Mouse (Mus musculus) gastrocnemius, postnatal 10 days (tissue): ENCODE measurements at regions not wholly inside any gene's neighbourhood (a gene's known extent, or its start where the extent isn't known, plus 50 kb on each side); places are given as distances from the start of the nearest gene placed in this dataset.

Experiments
- DNase-seq: peaks from one replicate; pipeline ENCODE4 v3.0.0; 2021; ENCODE audit warnings: mixed read lengths

DNA sequence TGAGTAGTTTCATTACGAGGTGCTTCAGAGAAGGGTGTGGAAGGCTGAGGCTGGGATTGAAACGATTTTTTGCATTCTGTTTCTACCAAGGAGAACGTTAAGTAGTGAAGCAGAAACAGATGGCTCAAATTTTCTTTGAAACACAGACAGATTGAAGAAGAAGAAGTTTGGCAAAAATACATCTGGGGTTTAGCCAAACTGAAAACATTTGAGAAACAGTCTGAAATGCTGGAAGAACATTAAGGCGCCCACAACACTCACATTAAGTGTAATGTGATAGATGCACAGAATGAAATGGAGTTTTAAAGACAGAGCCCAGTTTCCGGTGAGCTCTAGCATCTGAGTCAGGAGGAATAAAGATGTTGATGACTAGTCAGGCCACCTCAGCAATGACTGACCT is 275.5 kb downstream of the Gm5447 start:
- DNase-seq, result no peak

DNA sequence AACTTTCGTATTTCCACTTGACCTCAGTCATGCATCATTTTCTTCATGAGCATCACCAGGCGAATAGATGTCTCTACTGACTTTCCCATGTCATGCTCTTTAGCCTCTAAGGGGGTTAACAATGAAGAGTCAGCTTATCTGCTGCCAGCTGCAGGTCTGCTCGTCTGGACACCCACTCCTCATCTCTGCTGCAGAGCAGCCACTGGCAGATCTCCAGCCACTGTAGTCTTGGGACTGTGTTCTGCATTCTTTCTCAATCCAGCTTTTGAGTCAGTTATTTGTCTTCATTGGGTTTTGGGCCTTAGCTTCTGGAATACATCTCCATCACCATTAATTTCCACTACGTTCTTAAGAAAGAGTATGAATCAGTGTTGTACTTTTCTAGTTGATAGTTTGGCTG is 280.0 kb downstream of the Gm5447 start:
- no peak for DNase-seq

DNA sequence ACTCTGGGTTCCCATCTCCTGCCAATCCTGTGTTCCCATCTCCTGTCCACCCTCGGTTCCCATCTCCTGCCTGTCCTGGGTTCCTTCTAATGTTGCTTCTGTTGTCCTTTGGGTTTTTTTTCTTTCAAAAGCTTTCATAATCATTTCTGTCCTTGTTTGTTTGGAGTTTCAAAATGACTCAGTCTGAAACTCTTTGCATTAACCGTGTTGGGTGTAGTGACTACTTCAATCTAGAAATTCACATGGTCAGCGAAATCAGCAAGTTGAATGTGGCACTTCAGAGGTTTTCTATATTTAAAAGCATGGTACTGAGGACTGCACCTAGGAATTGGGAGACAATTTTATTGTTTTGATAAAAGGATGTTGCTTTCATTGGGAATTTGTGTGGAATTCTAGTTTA is 280.7 kb downstream of the Gm5447 start:
- DNase-seq, result no peak

DNA sequence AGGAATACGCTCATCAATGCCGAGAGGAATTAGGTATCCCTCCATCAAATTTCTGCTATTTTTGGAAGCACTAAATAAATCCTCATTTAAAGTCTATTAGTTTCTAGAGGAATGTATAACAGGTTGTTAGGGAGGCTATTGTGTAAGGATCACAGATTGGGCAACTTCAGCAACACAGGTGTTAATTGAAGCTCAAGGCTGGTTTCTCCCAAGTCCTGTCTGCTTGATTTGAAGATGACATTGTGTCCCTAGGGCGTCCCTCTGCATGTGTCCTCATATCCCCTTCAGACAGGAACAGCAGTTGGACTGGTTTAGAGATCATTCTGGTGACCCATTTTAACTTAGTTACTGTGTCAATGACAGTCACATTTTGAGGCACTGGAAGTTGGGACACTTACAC is 281.5 kb downstream of the Gm5447 start:
- DNase-seq, result no peak

DNA sequence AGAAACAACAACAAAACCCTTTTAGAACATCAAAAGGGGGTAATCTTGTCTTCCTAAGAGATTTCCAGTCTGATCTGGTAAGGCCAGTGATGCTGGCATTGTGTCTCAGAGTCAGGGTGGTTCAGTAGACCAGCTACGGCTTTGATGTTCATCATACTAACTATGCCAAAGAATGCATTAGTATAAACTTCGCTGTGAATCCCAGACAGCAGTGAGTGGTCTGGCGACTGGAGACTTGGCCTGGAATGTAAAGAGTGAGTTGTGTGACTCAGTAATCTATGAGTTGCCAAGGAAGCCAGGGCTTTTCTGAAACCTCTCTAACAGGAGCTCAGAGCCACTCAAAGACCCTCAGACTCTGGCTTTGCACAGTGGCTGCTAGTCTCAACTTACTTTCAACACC is 288.1 kb upstream of the Foxq1 start:
- no peak for DNase-seq

DNA sequence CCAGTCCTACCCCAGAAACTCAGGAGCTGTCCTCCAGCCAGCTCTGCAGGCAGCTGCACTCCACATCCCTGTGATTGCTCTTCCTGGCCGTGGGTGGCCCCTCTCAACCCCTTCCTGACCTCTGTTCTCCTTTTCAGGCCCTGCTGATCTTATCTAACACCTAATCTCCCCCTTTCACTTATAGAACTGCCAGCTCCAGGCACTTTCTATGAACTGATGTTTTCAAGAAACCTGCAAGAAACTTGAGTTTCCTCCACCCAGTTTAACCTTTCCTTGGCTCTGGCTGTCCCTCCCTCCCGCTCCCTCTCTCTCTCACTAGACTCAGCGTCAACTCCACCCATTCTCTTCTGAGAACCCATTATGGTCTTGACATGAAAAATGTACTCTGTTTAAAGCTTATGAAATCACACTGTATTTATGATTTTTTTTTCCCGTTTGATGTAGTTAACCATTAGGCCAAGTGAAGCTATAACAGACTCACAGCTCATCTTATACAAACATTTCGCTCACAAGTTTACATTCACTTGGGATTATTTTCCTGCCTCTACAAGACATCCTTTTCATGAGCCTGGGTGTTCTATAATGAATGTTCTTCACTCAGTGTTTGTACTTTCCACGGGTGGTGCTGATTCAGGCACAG is 279.8 kb upstream of the Foxq1 start:
- no peak for DNase-seq

DNA sequence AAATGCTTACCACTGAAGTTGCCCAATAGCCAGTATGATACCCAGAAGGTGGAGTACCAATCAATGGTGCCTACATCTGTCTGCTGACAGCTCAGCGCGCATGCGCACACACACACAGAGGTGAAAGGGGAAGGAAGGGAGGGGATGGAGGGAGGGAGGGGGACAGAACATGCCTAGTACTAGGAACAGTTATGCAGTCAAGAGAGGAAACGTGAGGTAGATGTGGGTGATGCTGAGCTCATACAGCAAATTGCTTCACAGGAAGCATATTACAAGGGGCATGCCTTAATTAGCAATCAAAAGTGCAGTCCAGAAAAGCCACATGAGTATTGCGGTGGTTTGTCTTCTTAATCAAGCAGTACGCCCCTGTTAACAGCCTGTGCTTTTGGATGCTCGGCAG is 265.3 kb upstream of the Foxq1 start:
- DNase-seq, result no peak

DNA sequence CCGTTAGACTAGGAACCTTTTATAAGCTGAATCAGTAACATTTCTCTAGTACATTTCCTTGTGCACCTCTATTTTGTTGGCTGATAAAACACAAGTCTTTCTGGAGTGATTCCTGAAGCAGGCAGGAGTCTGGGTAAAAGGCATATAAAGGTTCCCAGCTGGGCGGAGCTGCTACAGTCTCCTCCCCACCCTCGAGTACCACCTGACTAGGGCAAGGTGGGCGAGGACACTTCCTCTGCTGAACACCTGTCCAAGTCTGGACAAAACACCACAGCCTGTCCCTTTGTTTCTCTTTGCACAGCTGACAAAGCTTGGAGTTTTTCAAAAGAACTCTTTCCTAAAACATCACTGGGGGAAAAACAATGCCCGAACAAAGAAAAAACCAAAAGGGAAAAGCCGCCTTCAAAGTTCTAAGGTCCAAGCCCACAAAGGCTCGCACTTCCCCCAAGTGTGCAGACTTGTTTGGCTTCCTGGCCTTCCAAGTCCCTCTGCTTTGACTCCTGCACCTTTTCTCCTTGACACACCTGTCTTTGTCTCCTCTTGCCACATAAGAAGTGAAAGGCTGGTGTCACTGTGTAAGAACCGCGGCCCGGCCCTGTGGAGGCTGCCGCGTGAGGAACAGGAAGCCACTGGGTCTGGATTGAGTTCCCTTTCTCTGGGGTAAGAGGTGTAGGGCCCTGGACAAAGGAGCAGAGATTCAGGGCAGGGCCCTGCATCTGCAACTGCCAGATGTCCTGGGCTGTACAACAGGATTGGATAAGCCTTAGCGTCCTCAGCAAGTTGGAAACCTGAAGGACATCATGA is 263.1 kb upstream of the Foxq1 start:
- DNase-seq, result no peak

DNA sequence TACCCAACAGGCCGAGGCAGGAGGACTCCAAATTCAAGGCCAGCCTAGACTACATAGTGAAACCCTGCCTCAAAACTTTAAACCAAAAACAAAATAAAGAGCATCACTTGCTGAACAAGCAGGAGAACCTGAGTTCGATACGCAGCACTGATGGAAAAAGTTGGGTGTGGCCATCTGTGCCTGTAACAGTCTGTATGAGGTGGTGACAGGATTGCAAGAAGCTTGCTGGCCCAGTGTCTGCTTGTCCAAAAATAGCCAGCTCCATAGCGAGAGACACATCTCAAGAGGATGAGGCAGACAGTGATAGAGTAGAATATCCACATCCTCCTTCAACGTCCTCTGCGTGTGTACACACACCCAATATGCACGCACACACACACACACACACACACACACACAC is 261.9 kb upstream of the Foxq1 start:
- no peak for DNase-seq

DNA sequence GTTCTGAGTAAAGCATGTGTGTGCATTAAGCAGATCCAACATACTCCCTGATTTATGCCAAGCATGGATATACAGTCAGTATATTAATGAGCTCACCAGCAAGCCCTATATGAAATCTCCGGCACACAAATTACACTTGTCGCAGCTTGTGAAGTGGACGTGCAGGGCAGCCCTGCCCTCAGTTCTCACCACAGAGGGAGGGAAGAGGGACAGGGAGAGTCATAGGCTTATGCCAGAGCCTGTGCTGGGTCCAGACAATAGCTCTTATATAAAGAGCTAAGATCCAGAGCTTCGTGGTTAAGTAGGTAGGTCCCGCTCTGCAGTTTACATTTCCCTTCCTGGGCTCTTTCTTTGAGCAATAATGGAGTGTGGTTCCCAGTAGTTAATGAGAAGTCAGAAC is 252.7 kb upstream of the Foxq1 start:
- no peak for DNase-seq

DNA sequence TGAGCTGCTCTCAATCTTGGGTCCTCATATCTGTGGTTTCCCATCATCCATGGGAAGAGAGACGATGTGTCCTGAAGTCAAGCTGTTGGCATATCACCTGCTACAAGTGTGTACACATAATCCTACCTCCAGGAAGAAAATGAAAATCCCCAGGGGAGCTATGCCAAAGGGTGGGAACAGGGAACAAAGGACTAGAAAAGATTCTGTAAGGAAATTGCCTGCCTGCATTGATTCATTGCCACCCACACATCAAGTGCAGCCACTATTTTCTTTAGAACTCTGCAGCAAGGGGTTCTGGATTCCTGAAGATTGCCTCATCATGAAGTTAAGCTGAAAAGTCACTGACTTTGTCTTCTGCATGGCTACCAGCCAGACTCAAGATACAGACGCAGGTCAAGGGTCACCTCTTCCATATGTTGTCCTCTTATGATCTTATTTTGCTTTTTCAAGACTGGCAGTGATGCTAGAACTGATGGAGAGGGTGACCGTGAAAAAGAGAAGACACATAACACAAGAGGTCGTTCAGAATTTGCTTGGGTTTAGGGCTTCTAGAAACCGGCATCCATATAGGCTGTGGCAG is 251.6 kb upstream of the Foxq1 start:
- no peak for DNase-seq

DNA sequence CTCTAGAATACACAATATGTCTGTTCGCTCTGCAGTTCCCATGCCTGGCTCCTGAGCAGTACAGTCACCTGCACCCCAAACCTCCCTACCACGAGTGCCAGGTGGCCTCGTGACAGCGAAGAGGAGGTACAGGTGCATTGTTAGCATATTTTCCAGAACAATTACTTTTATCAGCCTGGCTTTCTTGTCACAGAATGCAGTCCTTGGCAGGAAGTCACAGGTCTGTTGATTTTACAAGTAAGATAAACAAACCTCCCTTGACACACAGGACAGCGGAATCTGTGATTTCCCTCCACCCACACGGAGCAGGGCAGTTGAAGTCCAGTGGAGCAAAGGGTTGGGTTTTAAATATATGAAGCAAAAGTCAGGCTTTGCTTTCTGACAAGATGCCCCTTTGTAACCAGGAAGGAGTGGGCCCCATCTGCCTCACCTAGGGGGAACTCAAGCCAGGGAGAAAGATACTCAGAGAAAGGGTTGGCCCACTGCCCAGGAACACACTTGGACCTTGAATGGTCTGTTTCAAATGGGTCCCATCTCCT is 246.8 kb upstream of the Foxq1 start:
- no peak for DNase-seq

DNA sequence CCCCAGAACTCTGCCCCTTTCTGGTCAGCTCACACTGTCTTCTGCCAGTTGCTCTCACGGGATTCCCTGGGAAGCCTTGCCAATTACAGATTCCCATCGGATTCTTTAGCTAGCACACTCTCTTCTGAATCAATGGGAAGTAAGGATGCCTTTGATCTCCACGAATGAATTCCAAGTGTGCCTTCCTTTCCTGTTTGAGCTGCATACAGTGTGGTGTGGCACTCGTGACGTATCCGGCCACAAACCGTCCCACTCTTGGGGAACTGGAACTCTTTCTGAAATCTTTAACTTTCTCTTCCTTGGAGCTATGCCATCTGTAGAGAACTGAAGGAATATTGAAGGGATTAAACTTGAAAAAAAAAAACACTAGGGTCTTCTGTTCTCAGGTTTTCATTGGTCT is 243.2 kb upstream of the Foxq1 start:
- no peak for DNase-seq

DNA sequence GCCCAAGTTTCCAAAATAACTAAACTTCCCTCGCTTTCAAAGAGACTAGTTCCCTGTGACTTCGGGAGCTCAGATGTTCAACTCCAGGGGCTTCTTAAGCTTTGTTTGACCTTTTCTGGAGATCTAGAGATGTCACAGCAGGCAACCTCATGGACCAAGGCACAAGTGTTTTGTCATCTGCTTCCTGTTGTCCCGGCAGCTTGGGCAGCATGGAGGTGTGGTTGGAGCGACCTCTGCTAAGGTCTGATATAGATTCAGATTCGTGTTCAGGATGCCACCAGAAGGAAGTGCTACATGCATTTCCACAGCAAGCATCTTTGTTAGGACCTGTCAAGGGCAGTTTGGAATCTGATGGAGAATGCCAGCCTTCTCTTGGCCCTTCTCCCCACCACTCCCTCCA is 242.1 kb upstream of the Foxq1 start:
- no peak for DNase-seq

DNA sequence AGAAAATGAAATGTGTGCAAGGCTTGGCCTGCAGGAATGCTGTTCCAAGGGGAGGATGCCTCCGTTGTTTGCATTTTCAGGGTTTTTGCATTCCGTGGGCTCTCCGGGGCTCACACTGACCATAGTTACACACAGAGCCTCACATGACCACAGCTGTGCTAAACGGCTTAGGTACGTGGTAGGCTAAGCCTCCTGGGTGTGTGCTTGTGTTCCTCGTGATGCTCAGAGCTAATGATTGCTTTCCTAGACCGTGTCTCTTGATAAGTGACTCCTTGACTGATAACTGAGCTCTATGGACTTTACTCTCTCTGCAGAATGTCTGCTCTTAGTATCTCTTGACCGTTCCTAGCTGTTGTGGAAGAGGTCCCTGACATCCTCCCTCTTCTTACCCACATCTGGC is 238.9 kb upstream of the Foxq1 start:
- no peak for DNase-seq

DNA sequence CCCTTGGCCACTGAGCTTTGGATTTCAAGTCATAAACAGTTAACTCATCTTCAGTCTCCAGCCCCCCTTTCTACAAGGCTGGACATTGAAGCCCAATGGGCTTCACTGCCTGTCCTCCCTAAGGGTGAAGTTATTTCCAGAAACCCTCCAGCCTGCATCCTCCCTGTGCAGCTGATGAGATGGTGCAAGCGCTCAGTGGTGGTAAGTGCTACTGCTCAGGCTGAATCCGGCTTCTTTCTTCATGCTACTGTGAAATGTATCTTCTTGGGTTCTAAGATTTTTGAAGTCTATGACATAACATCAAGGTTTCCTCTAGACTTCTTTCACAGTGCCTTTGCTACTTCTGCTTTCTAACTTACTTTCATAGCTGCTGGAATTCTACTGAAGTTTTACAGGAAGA is 237.9 kb upstream of the Foxq1 start:
- no peak for DNase-seq

DNA sequence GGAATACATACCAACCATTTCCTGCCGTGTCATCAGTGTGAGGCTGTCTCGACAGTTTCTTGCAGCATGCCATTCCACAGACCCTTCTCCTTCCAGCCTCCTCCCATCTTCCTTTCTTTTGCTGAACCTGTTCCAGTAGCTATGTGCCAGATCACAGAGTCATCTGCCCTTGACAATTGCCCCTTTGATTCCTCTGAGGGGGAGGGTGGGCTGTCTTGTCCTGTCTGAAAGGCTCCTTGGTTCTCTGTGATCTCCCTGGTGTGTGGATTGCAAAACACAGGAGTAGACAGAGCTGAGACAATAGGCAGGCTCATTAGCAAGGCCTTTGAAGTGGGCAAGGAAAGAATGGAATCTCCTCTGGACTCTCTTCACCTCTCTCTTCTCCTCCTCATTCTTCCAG is 234.5 kb upstream of the Foxq1 start:
- no peak for DNase-seq

DNA sequence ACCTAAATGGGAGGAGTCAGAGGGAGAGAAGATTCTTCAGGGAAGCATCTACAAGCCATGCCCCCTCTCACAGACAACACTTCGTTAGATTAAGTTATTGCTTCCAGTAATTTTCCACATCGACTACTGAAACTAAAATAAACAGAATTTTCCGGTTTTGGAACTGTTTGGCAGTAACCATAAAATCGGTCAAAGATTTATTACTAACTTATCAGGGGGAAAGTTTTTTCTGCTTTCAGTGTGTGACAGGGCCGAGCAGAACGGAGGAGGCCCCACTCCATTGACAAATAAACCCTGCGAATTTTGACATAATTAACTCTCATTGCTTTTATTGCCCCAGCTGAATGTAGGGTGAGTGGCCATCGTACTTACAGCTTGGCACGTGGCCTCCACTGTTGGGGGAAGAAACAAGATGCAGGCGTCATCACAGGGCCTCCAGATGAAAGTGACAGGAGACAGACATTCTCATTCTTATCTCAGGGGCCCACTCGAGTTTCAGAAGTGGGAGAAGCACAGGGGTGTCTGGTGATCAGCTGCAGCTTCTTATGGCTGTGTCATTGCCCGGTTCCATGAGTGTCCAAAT is 229.6 kb upstream of the Foxq1 start:
- no peak for DNase-seq

DNA sequence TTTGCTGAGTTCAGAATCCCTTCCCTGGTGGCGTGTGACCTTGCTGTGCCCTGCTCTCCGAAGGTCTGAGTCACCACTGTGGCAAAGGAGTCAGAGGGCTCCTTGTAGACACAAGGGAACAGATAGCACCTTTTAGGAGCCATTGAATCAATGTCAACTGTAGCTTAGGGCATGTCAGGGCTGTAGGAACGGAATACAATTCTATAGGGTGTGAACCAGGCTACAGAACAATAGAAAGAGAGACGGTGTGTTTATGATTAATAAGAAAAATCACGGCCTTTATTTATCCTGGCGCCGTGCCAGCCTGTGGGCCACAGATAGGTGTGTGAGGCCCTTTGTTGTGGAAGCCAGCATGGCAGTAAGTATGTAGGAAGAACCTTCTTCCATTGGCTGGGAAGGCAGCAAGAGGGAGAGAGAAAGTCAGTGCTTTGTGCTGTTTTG is 228.4 kb upstream of the Foxq1 start:
- no peak for DNase-seq

DNA sequence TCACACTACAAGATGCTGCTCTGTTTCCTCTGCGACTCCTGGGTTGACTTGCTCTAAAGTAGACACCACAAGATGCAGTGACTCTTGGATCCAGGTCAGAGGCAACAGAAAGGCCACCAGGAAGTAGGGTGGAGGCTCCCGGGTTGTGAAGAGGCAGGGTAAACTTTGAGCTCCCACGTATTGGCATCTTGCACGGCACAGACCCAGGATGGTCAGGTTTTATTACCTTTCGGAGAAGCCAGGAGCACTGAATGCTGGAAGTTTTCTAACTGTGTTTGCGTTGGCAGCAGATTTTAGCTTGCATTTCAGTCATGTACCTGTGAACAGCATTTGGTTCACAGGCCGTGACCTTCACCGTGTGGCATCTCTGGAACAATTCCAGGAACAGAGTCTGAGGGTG is 227.2 kb upstream of the Foxq1 start:
- no peak for DNase-seq

DNA sequence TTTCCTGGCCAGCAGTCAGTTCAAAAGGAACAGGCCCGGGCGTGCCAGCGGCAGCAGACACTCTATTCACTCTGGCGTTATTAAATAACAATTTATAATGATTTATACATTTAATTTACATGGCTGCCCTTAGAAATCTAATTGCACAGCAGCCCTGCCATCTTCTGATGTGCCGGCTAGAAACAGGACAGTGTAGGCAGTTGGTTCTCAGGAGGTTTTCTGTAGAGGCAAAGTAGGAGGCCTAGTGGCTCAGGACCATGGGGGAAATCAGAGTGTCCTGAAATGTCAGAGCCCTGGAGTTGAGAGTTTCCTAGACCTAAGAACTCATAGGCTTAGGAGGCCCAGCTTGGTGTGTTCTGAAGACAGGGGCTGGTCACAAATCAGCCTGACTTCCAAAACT is 225.2 kb upstream of the Foxq1 start:
- no peak for DNase-seq

DNA sequence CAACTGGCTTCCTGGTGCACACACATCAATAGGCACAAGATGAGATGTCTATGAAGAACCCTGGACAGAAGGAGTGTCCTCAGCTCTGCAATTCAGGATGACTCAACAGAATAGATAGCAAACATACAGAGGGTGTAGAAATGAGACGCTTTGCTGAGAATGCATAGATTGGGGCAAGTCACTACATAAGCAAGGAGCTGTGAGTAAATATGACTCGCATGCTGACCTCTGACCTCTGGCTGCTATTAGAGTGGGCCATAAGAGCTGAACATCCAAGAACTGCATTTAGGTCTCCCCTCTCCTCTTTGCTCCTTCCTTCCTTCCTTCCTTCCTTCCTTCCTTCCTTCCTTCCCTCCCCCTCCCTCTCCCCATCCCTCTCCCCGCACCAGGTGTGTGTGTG is 221.0 kb upstream of the Foxq1 start:
- DNase-seq, result no peak

DNA sequence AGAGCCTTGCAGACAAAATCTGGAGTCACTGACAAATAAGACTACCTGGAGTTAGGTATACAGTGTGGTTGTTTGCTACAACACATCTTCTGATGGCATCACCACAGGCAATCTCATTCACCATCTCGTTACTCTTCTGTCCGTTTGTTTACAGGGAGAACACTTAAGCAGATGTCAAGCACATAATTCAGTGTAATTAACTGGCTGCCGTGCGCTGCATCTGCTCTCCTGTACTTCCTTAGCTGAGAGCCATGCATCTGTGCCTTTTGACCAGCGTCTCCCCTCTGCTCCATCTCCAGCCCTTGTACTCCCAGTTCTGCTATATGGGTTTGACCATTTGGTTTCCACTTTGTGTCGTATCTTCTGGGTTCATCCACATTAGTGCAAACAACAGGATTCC is 218.3 kb upstream of the Foxq1 start:
- DNase-seq, result no peak
